Mouse (Mus musculus): Measurements from ENCODE around the gene Sf3b1. TPM values are rescaled to one million over a fixed set of nuclear protein-coding genes. Genes with fewer than 3 reads are reported as not detected.
"Not testable (repeated sequence)": the region's sequence is repeated elsewhere in the genome, so short reads cannot be mapped to it uniquely, and the experiment has no call there.

Gene Sf3b1
- polyA plus RNA-seq, 1 experiment from 2014 or later = 205 TPM

- WGBS = 42% methylated on average over 1 of the region's 1 CpGs
- Histone ChIP-seq H3K27ac (no peak overlapping the region), H3K36me3 (peaks cover 1% of the 10 kb centered on the region; the same call in 1 of the 2 replicates), H3K4me3 (no peak overlapping the region), H3K9me3 (replicated peaks) (no peaks in the 10 kb centered on the region), H3K9ac (no peak overlapping the region), H3K4me2 (no peak overlapping the region), H3K27me3 (no peaks in the 10 kb centered on the region), H3K4me1 (replicated peaks) (no peaks in the 10 kb centered on the region)
- ATAC-seq (replicated peaks; ENCODE audit: insufficient number of reproducible peaks, insufficient read depth, low FRiP score, low read depth) = no peak
Observed at GRCm38 (mm10) chr1:54979226-54979984, 47.9 kb downstream of the Sf3b1 start.

- 81% methylated on average over 5 of the region's 5 CpGs for WGBS
- ATAC-seq (replicated peaks; ENCODE audit: insufficient number of reproducible peaks, insufficient read depth, low FRiP score, low read depth) = no peak
Observed at GRCm38 (mm10) chr1:54971687-54972404, 55.4 kb downstream of the Sf3b1 start.

GRCm38 (mm10) chr1:54966858-54967257, 60.4 kb downstream of the Sf3b1 start:
- Histone ChIP-seq H3K4me2 (no peak overlapping the region), H3K4me1 (replicated peaks) (no peaks in the 10 kb centered on the region), H3K36me3 (no peaks in the 10 kb centered on the region), H3K9me3 (replicated peaks) (no peaks in the 10 kb centered on the region), H3K27ac (no peak overlapping the region), H3K27me3 (no peaks in the 10 kb centered on the region), H3K4me3 (no peak overlapping the region), H3K9ac (no peak overlapping the region)
- no peak for ATAC-seq (replicated peaks; ENCODE audit: insufficient number of reproducible peaks, insufficient read depth, low FRiP score, low read depth)
- WGBS = 87% methylated on average over 3 of the region's 3 CpGs

More at GRCm38 (mm10) chr1:54971687-54972404, 55.4 kb downstream of the Sf3b1 start:
- no peak overlapping the region for H3K9ac ChIP-seq
- H3K27ac ChIP-seq = no peak overlapping the region
- H3K4me1 ChIP-seq (replicated peaks) = no peaks in the 10 kb centered on the region
- H3K4me3 ChIP-seq = no peak overlapping the region
- no peak overlapping the region for H3K4me2 ChIP-seq
- H3K9me3 ChIP-seq (replicated peaks) = no peaks in the 10 kb centered on the region
- no peaks in the 10 kb centered on the region for H3K36me3 ChIP-seq
- H3K27me3 ChIP-seq = no peaks in the 10 kb centered on the region

GRCm38 (mm10) chr1:54965159-54965995, 61.9 kb downstream of the Sf3b1 start:
- no peaks in the 10 kb centered on the region for H3K4me1 ChIP-seq (replicated peaks)
- no peaks in the 10 kb centered on the region for H3K27me3 ChIP-seq
- no peak for ATAC-seq (replicated peaks; ENCODE audit: insufficient number of reproducible peaks, insufficient read depth, low FRiP score, low read depth)
- no peak overlapping the region for H3K9ac ChIP-seq
- no peaks in the 10 kb centered on the region for H3K9me3 ChIP-seq (replicated peaks)
- no peaks in the 10 kb centered on the region for H3K36me3 ChIP-seq
- H3K27ac ChIP-seq = no peak overlapping the region
- no peak overlapping the region for H3K4me2 ChIP-seq
- no peak overlapping the region for H3K4me3 ChIP-seq
- WGBS = 56% methylated on average over 11 of the region's 11 CpGs

- Histone ChIP-seq H3K4me3 (no peak overlapping the region), H3K36me3 (no peaks in the 10 kb centered on the region), H3K27ac (no peak overlapping the region), H3K9me3 (replicated peaks) (no peaks in the 10 kb centered on the region), H3K9ac (no peak overlapping the region), H3K4me2 (no peak overlapping the region), H3K27me3 (no peaks in the 10 kb centered on the region), H3K4me1 (replicated peaks) (no peaks in the 10 kb centered on the region)
- WGBS = 72% methylated on average over 9 of the region's 9 CpGs
- no peak for ATAC-seq (replicated peaks; ENCODE audit: insufficient number of reproducible peaks, insufficient read depth, low FRiP score, low read depth)
Observed at GRCm38 (mm10) chr1:54961724-54962123, 65.6 kb downstream of the Sf3b1 start.

- Histone ChIP-seq H3K4me2 (no peak overlapping the region), H3K9ac (no peak overlapping the region), H3K27ac (no peak overlapping the region), H3K4me3 (no peak overlapping the region), H3K4me1 (replicated peaks) (no peaks in the 10 kb centered on the region), H3K27me3 (no peaks in the 10 kb centered on the region), H3K9me3 (replicated peaks) (no peaks in the 10 kb centered on the region), H3K36me3 (no peaks in the 10 kb centered on the region)
- WGBS = 59% methylated on average over 9 of the region's 9 CpGs
- no peak for ATAC-seq (replicated peaks; ENCODE audit: insufficient number of reproducible peaks, insufficient read depth, low FRiP score, low read depth)
Observed at GRCm38 (mm10) chr1:54960613-54961165, 66.6 kb downstream of the Sf3b1 start.

- Histone ChIP-seq H3K4me2 (no peak overlapping the region), H3K4me3 (no peak overlapping the region), H3K4me1 (replicated peaks) (no peaks in the 10 kb centered on the region), H3K9ac (no peak overlapping the region), H3K27me3 (no peaks in the 10 kb centered on the region), H3K27ac (no peak overlapping the region), H3K36me3 (no peaks in the 10 kb centered on the region), H3K9me3 (replicated peaks) (no peaks in the 10 kb centered on the region)
- 66% methylated on average over 3 of the region's 3 CpGs for WGBS
- no peak for ATAC-seq (replicated peaks; ENCODE audit: insufficient number of reproducible peaks, insufficient read depth, low FRiP score, low read depth)
Observed at GRCm38 (mm10) chr1:54958525-54958924, 68.8 kb downstream of the Sf3b1 start.

GRCm38 (mm10) chr1:54956995-54957394, 70.3 kb downstream of the Sf3b1 start:
- H3K4me1 ChIP-seq (replicated peaks); H3K9me3 ChIP-seq (replicated peaks); H3K4me2 ChIP-seq; ATAC-seq (replicated peaks; ENCODE audit: insufficient number of reproducible peaks, insufficient read depth, low FRiP score, low read depth); H3K27ac ChIP-seq; H3K4me3 ChIP-seq; H3K9ac ChIP-seq; H3K27me3 ChIP-seq; H3K36me3 ChIP-seq: not testable (repeated sequence)
- 92% methylated on average over 14 of the region's 14 CpGs for WGBS

- no peaks in the 10 kb centered on the region for H3K9me3 ChIP-seq (replicated peaks)
- H3K4me1 ChIP-seq (replicated peaks) = no peaks in the 10 kb centered on the region
- no peak for ATAC-seq (replicated peaks; ENCODE audit: insufficient number of reproducible peaks, insufficient read depth, low FRiP score, low read depth)
- H3K4me3 ChIP-seq = no peak overlapping the region
- H3K36me3 ChIP-seq = no peaks in the 10 kb centered on the region
- no peak overlapping the region for H3K27ac ChIP-seq
- H3K9ac ChIP-seq = no peak overlapping the region
- H3K27me3 ChIP-seq = no peaks in the 10 kb centered on the region
- H3K4me2 ChIP-seq = no peak overlapping the region
- WGBS = 72% methylated on average over 4 of the region's 4 CpGs
Observed at GRCm38 (mm10) chr1:54954856-54955255, 72.4 kb downstream of the Sf3b1 start.

- Histone ChIP-seq H3K4me3 (no peak overlapping the region), H3K9ac (no peak overlapping the region), H3K4me2 (no peak overlapping the region), H3K27ac (no peak overlapping the region), H3K9me3 (replicated peaks) (no peaks in the 10 kb centered on the region), H3K27me3 (no peaks in the 10 kb centered on the region), H3K4me1 (replicated peaks) (no peaks in the 10 kb centered on the region), H3K36me3 (no peaks in the 10 kb centered on the region)
- 70% methylated on average over 3 of the region's 3 CpGs for WGBS
- ATAC-seq (replicated peaks; ENCODE audit: insufficient number of reproducible peaks, insufficient read depth, low FRiP score, low read depth) = no peak
Observed at GRCm38 (mm10) chr1:54944648-54945047, 82.6 kb downstream of the Sf3b1 start.

- WGBS = 76% methylated on average over 3 of the region's 3 CpGs
- H3K27ac ChIP-seq = no peak overlapping the region
- H3K27me3 ChIP-seq = no peaks in the 10 kb centered on the region
- no peak overlapping the region for H3K9ac ChIP-seq
- peaks cover 3% of the 10 kb centered on the region for H3K4me1 ChIP-seq (replicated peaks)
- H3K4me3 ChIP-seq = no peak overlapping the region
- no peaks in the 10 kb centered on the region for H3K36me3 ChIP-seq
- no peaks in the 10 kb centered on the region for H3K9me3 ChIP-seq (replicated peaks)
- no peak for ATAC-seq (replicated peaks; ENCODE audit: insufficient number of reproducible peaks, insufficient read depth, low FRiP score, low read depth)
- no peak overlapping the region for H3K4me2 ChIP-seq
Observed at GRCm38 (mm10) chr1:54935466-54935865, 91.8 kb downstream of the Sf3b1 start.

Measured in heart, embryonic 15.5 days (tissue).